Mouse (Mus musculus) spleen, adult 2 months (tissue): ENCODE data around the gene Hecw2.

ENCODE experiments used
- CTCF ChIP-seq: fragments of 200-500 bp; IDR thresholded peaks from 2 replicates; pipeline ENCODE4 v1.5.1; 2011; ENCODE audit warnings: mild to moderate bottlenecking, inconsistent platforms; ENCODE audit not compliant: insufficient read depth, insufficient read length, insufficient replicate concordance; ENCODE audit errors: extremely low read depth
- POLR2A ChIP-seq: fragments of 200-500 bp; IDR thresholded peaks from 2 replicates; pipeline ENCODE4 v1.6.1; 2011; ENCODE audit warnings: low read depth, low read length, inconsistent platforms

GRCm38 (mm10) chr1:53781311-53781710 is 413.7 kb downstream of the Hecw2 start:
- TF ChIP-seq CTCF (no peak), POLR2A (no peak)
